Mouse (Mus musculus) G1E (cell line): ENCODE measurements at regions not wholly inside any gene's neighbourhood (a gene's known extent, or its start where the extent isn't known, plus 50 kb on each side); places are given as distances from the start of the nearest gene placed in this dataset.

Experiments used
- CTCF ChIP-seq: IDR thresholded peaks from 2 replicates; pipeline ENCODE4 v1.5.1; 2012; ENCODE audit warnings: low read depth, low read length, inconsistent platforms, mixed read lengths
- GATA1 ChIP-seq: IDR thresholded peaks from 2 replicates; pipeline ENCODE4 v1.6.1; 2012; ENCODE audit warnings: borderline replicate concordance, low read length, inconsistent platforms, mixed read lengths

DNA sequence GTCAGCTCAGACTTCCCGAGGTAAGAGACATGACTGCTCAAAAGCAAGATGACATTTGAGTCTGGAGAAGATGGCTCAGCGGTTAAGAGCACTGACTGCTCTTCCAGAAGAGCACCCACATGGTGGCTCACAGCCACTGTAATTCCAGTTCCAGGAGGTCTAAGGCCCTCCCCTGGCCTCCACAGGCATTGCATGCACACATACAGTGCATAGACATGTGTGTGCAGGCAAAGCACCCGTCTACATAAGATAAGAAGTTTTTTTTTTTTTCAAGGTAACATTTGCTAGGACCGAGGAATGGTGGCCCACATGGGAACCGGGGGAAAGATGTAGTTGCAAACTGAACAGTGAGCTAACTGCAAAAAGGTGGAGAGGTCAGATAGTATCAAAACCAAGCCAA, 139.3 kb downstream of the Katnal1 start:
- no peak for TF ChIP-seq CTCF
- no peak for TF ChIP-seq GATA1
